Mouse (Mus musculus) limb, embryonic 11.5 days (tissue): ENCODE data around the gene Olfr608. TPM values are rescaled to one million over a fixed set of nuclear protein-coding genes. Genes with fewer than 3 reads are reported as not detected.
"Not testable (repeated sequence)": the region's sequence is repeated elsewhere in the genome, so short reads cannot be mapped to it uniquely, and the experiment has no call there.

ENCODE experiments used
- ATAC-seq: fragments of 200-750 bp; cut with Nextera tagmentation; 2 replicates; pipeline ENCODE4 v1.8.0; 2017; ENCODE audit warnings: low read depth; ENCODE audit not compliant: insufficient number of reproducible peaks, low FRiP score, low TSS enrichment
- DNase-seq: peaks from one replicate; pipeline ENCODE4 v3.0.0-alpha.2; 2015; ENCODE audit warnings: low spot score
- H3K27ac ChIP-seq: fragments of 300-500 bp; sonication (generic); replicated peaks from 2 replicates; pipeline ENCODE4 v1.5.1; 2014; ENCODE audit warnings: low read depth, mild to moderate bottlenecking, low read length
- H3K27me3 ChIP-seq: fragments of 300-500 bp; sonication (generic); 2 replicates; pipeline ENCODE4 v1.6.1; 2014; ENCODE audit warnings: mild to moderate bottlenecking, low read length, mixed read lengths; ENCODE audit not compliant: control insufficient read depth, insufficient read depth
- H3K36me3 ChIP-seq: fragments of 300-500 bp; sonication (generic); 2 replicates; pipeline ENCODE4 v1.6.1; 2014; ENCODE audit warnings: mild to moderate bottlenecking, low read length, moderate library complexity, mixed read lengths; ENCODE audit not compliant: control insufficient read depth, insufficient read depth
- H3K4me1 ChIP-seq: fragments of 300-500 bp; sonication (generic); 2 replicates; pipeline ENCODE4 v1.6.1; 2014; ENCODE audit warnings: low read length, mixed read lengths; ENCODE audit not compliant: control insufficient read depth, insufficient read depth
- H3K4me2 ChIP-seq: fragments of 300-500 bp; sonication (generic); 2 replicates; pipeline ENCODE4 v1.6.1; 2014; ENCODE audit warnings: low read depth, mild to moderate bottlenecking, moderate library complexity; ENCODE audit not compliant: severe bottlenecking
- H3K4me3 ChIP-seq: fragments of 300-500 bp; sonication (generic); 2 replicates; pipeline ENCODE4 v1.5.1; 2014; ENCODE audit warnings: low read depth, low read length
- H3K9ac ChIP-seq: fragments of 300-500 bp; sonication (generic); 2 replicates; pipeline ENCODE4 v1.6.1; 2014; ENCODE audit warnings: mild to moderate bottlenecking, low read length
- H3K9me3 ChIP-seq: fragments of 300-500 bp; sonication (generic); 2 replicates; pipeline ENCODE4 v1.6.1; 2016; ENCODE audit warnings: low read length; ENCODE audit not compliant: control insufficient read depth
- WGBS: fragments of 180-500 bp; shearing (Covaris S2); extraction: QIAGEN DNeasy Blood & Tissue Kit; methylation state at CpG from one replicate; pipeline ENCODE4 v1.1.7; 2014; 5-methylcytosine and 5-hydroxymethylcytosine counted together
- polyA plus RNA-seq: library from polyadenylated mRNA; unstranded; fragments of >200 nt; fragmentation: Nextera tagmentation; extraction: Ambion mirVana; gene quantifications from 2 replicates; pipeline ENCODE4 v1.2.1, GENCODE M21; 2014

Olfr608 gene
- polyA plus RNA-seq = not detected in 2 replicates

GRCm38 (mm10) chr7:103469577-103469976 lies at the start of gene Olfr608:
Gene Olfr608 (plus strand): TSS chr7:103469877.
- H3K4me1 ChIP-seq = no peaks in the 10 kb centered on the region
- no peak for DNase-seq
- H3K27ac ChIP-seq = no peak within 1 kb of the TSS
- no peak within 1 kb of the TSS for H3K4me2 ChIP-seq
- H3K9ac ChIP-seq = no peak within 1 kb of the TSS
- H3K36me3 ChIP-seq = no peaks in the 10 kb centered on the region
- H3K27me3 ChIP-seq = no peaks in the 10 kb centered on the region
- no peak within 1 kb of the TSS for H3K4me3 ChIP-seq
- no peak for ATAC-seq
- no peaks in the 10 kb centered on the region for H3K9me3 ChIP-seq

DNA sequence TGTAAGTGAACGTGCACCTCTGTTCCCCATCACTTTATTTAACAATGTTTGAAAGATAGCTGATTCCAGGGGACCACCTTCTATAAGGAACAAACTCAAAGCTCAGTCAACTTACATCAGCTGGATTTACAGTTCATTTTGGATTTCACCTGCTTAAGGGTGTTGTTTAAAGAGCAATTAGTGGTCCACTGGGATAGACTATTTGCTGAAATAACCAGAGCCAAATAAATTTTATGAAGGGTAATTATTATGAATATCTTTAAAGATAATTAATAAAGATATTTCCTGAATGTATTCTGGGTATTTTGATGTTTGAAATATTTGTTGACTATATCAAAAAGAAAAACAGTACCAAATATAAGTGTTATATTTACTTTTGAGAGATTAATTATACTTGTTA lies 24.3 kb upstream of the Olfr608 start, which contains the start of gene Olfr605:
Gene Olfr605 (minus strand): TSS at position 101 of the 400 bp plus-strand sequence.
- DNase-seq (no peak), ATAC-seq (no peak)
- H3K27ac ChIP-seq = no peak within 1 kb of the TSS
- H3K27me3 ChIP-seq = no peaks in the 10 kb centered on the region
- H3K36me3 ChIP-seq = no peaks in the 10 kb centered on the region
- 84% methylated on average over 1 of the region's 1 CpGs for WGBS
- H3K4me3 ChIP-seq = no peak within 1 kb of the TSS
- no peaks in the 10 kb centered on the region for H3K9me3 ChIP-seq
- H3K9ac ChIP-seq = no peak within 1 kb of the TSS
- H3K4me2 ChIP-seq = no peak within 1 kb of the TSS
- H3K4me1 ChIP-seq = no peaks in the 10 kb centered on the region

DNA sequence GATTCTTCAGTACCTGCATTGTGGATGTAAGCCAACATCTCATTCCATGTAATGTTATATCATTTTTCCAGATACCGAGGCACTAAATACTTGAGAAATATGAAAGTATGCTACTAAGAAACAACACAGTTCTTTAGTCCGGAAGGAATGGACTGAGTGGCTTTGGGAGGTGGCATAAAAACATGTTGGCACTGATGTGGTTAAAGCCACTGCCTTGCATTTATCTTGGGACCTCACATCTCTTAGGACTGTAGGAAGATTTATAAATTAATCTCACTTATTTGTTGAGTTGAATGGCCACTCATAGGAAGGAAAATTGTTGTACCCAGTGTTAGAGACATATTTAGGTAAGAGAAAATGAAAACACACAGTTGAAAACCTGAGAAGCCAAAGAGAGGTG lies 20.9 kb upstream of the Olfr608 start, which contains the start of gene Olfr606:
Gene Olfr606 (plus strand): TSS at position 301 of the 400 bp plus-strand sequence.
- H3K4me1 ChIP-seq = no peaks in the 10 kb centered on the region
- H3K4me2 ChIP-seq = no peak within 1 kb of the TSS
- no peaks in the 10 kb centered on the region for H3K9me3 ChIP-seq
- H3K27ac ChIP-seq = no peak within 1 kb of the TSS
- H3K27me3 ChIP-seq = no peaks in the 10 kb centered on the region
- H3K9ac ChIP-seq = no peak within 1 kb of the TSS
- no peaks in the 10 kb centered on the region for H3K36me3 ChIP-seq
- ATAC-seq (no peak), DNase-seq (no peak)
- no peak within 1 kb of the TSS for H3K4me3 ChIP-seq
- WGBS = 91% methylated on average over 2 of the region's 2 CpGs

GRCm38 (mm10) chr7:103460590-103460989 lies 9.1 kb upstream of the Olfr608 start:
- H3K27me3 ChIP-seq = no peaks in the 10 kb centered on the region
- H3K4me1 ChIP-seq = no peaks in the 10 kb centered on the region
- H3K9me3 ChIP-seq = no peaks in the 10 kb centered on the region
- no peak for DNase-seq
- H3K4me3 ChIP-seq = no peak overlapping the region
- no peaks in the 10 kb centered on the region for H3K36me3 ChIP-seq
- ATAC-seq = no peak
- H3K9ac ChIP-seq = no peak overlapping the region
- H3K4me2 ChIP-seq = no peak overlapping the region
- WGBS = 88% methylated on average over 5 of the region's 5 CpGs
- H3K27ac ChIP-seq = no peak overlapping the region

- 93% methylated on average over 9 of the region's 9 CpGs for WGBS
- not testable (repeated sequence) for H3K36me3 ChIP-seq, ATAC-seq, H3K27ac ChIP-seq, H3K4me1 ChIP-seq, H3K9me3 ChIP-seq, H3K4me3 ChIP-seq, H3K27me3 ChIP-seq, H3K9ac ChIP-seq, DNase-seq, H3K4me2 ChIP-seq
Measured at GRCm38 (mm10) chr7:103477106-103477505, 7.4 kb downstream of the Olfr608 start.

GRCm38 (mm10) chr7:103497962-103498361 lies 28.3 kb downstream of the Olfr608 start, which contains the start of gene Olfr609:
Gene Olfr609 (minus strand): TSS chr7:103498062.
- no peak within 1 kb of the TSS for H3K27ac ChIP-seq
- H3K4me1 ChIP-seq = no peaks in the 10 kb centered on the region
- DNase-seq = no peak
- ATAC-seq = no peak
- no peaks in the 10 kb centered on the region for H3K36me3 ChIP-seq
- H3K4me2 ChIP-seq = no peak within 1 kb of the TSS
- WGBS = 70% methylated on average over 1 of the region's 1 CpGs
- no peaks in the 10 kb centered on the region for H3K27me3 ChIP-seq
- H3K9ac ChIP-seq = no peak within 1 kb of the TSS
- no peaks in the 10 kb centered on the region for H3K9me3 ChIP-seq
- no peak within 1 kb of the TSS for H3K4me3 ChIP-seq

DNA sequence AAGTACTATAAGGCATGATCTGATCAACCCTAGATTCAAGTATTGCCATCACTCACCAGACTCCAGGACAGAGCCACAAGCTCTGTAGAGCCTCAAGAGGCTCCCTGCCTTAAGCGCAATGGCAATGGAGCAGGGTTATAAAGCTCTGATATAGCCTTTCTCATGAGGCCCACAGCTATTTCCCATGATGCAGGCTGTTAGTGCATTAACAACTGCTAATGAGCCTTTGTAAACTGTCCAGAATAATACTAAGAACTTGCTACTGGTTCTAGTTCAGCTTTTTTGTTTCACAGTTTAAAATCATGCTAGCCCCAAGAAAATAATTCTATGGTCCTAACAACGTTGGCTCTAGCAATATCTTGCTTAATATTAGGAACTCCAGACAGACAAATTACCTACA lies 42.3 kb downstream of the Olfr608 start, which contains the start of gene Olfr610:
Gene Olfr610 (minus strand): TSS at position 101 of the 400 bp plus-strand sequence.
- no peaks in the 10 kb centered on the region for H3K27me3 ChIP-seq
- H3K4me3 ChIP-seq = no peak within 1 kb of the TSS
- 92% methylated on average over 2 of the region's 2 CpGs for WGBS
- H3K27ac ChIP-seq = no peak within 1 kb of the TSS
- DNase-seq = no peak
- no peak for ATAC-seq
- H3K36me3 ChIP-seq = no peaks in the 10 kb centered on the region
- no peaks in the 10 kb centered on the region for H3K4me1 ChIP-seq
- no peak within 1 kb of the TSS for H3K9ac ChIP-seq
- H3K4me2 ChIP-seq = no peak within 1 kb of the TSS
- no peaks in the 10 kb centered on the region for H3K9me3 ChIP-seq

DNA sequence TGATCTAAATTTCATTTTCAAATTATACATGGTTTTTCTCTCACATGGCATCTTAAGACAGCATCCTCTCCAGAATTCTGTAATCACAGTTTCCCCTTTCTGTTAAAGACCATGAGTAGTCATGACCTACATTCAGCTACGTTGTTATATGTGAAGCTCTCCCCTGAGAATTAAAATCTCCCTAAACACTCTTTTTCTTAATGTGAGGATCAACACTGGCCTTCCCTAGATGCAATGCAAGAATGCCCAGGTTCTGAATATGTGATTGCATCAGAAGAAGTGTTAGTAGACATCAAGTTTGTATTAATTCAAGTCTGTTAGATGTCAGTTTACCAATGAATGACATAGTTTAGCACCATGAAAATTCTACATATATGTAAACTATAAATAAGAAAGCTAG lies 51.1 kb downstream of the Olfr608 start, which contains the start of gene Olfr611:
Gene Olfr611 (minus strand): TSS at position 101 of the 400 bp plus-strand sequence.
- H3K4me2 ChIP-seq, DNase-seq, H3K36me3 ChIP-seq, H3K4me1 ChIP-seq, H3K4me3 ChIP-seq, ATAC-seq, H3K27me3 ChIP-seq, H3K9ac ChIP-seq, H3K9me3 ChIP-seq, H3K27ac ChIP-seq: not testable (repeated sequence)
- 74% methylated on average over 1 of the region's 1 CpGs for WGBS
